Mouse (Mus musculus): ENCODE results near the gene Farsa.

Farsa gene

DNA sequence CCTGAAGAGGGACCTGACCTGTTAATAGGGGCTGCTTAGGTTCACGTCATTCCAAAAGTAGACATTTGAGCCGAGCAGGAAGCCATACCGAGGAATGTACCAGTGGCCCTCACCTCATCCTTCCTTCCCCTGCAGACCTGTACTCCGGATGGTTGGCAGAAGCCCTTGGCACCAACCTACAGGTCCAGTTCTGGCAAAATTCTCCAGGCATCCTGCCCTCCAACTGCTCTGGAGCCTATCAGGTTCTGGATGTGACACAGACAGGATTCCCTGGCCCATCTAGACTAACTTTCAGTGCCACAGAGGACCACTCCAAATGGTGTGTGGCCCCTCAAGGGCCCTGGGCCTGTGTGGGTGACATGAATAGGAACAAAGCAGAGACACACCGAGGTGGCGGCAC lies 53.8 kb downstream of the Farsa start:
- DNase-seq (ENCODE audit: low spot score in 2 of 2) = no peak

DNA sequence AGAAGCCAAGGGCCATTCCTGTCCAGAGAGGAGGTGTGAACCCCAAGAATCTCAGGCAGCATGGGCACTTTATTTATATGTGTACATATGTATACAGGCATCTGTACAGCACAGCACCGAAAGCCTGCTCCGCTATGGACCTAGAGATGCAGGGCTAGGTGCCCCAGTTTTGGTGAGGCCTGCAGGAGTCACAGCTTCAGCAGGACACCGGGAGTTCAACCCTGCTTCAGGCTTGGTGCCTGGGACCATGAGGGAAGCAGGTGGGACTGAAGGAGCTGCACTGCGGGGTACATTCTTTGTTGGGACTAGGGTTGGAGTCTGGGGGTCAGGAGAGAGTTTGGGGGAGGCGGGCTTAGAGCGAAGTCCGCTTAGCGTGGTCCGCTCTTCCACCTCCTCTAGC lies 55.1 kb downstream of the Farsa start:
- DNase-seq (ENCODE audit: low spot score in 2 of 2) = no peak

- DNase-seq (ENCODE audit: low spot score in 2 of 2) = no peak
Measured at GRCm38 (mm10) chr8:84912391-84912790, 55.6 kb downstream of the Farsa start.

GRCm38 (mm10) chr8:84912895-84913501 lies 56.2 kb downstream of the Farsa start:
- DNase-seq (ENCODE audit: low spot score in 2 of 2) = no peak

DNA sequence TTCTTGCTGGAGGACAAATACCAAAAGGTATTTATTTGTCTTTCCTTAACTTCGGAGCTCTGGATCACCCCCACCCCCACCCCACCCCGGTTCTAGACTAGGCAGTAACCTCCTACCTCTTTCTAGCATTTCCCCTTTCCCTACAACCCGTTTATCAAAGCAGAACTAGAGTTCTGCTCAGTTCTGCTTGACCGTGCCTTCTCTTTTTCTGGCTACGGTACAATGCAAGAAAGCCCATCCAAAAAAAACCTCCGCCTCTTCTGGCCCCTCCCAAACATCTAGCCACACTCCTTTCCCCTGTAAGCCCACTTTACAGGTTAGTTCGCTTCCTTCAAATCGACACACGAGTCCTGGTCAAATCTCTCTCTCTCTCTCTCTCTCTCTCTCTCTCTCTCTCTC lies 56.7 kb downstream of the Farsa start:
- no peak for DNase-seq (ENCODE audit: low spot score in 2 of 2)

- no peak for DNase-seq (ENCODE audit: low spot score in 2 of 2)
Measured at GRCm38 (mm10) chr8:84913960-84914359, 57.2 kb downstream of the Farsa start.

- no peak for DNase-seq (ENCODE audit: low spot score in 2 of 2)
Measured at GRCm38 (mm10) chr8:84915269-84915668, 58.5 kb downstream of the Farsa start.

GRCm38 (mm10) chr8:84917781-84918180 lies 61.0 kb downstream of the Farsa start:
- no peak for DNase-seq (ENCODE audit: low spot score in 2 of 2)

GRCm38 (mm10) chr8:84918646-84919045 lies 61.9 kb downstream of the Farsa start:
- DNase-seq (ENCODE audit: low spot score in 2 of 2) = no peak
